Mouse (Mus musculus) frontal cortex, postnatal 14 days (tissue): ENCODE measurements around the gene Olfr1419.
"Not testable (repeated sequence)": the region's sequence is repeated elsewhere in the genome, so short reads cannot be mapped to it uniquely, and the experiment has no call there.

Experiments used
- DNase-seq, 2 experiments: peaks; one replicate each; pipeline ENCODE4 v3.0.0; 2022; ENCODE audit warnings: low spot score in 2 of 2

Olfr1419 gene

DNA sequence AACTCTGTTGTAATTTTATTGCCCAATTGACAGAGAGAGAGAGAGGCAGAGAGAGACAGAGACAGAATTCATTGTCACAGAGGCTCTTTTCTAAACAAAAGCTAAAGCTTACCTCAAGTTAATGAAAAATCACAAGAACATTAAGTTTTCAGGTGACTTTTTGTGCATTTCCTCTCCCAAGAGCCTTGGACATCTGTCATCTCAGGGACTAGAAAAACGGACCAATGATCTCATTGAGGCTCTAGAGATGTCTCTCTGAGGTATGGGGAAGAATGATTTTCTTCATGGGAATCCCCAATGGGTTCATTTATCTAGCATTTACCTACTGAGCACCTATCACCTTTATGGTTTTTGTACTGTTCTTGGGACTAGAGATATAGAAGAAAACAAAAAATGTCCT is at the start of gene Olfr1419:
Gene Olfr1419, minus strand, starts transcription at position 101 of the 400 bp plus-strand sequence.
- no peak for DNase-seq

DNA sequence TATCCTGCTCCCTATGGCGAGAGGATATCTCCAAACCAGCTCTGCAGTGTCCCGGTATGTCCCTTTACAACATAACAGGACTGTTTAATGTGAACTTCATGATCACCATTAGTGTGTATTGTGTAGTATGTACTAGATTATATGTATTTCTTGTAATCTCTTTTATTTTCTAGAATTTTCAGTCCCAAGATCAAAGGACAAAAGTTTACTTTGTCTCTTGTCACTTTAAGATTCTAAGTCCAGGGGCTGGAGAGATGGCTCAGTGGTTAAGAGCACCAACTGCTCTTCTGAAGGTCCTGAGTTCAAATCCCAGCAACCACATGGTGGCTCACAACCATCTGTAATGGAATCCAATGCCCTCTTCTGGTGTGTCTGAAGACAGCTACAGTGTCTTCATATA is 47.6 kb upstream of the Olfr1419 start:
- not testable (repeated sequence) for DNase-seq

DNA sequence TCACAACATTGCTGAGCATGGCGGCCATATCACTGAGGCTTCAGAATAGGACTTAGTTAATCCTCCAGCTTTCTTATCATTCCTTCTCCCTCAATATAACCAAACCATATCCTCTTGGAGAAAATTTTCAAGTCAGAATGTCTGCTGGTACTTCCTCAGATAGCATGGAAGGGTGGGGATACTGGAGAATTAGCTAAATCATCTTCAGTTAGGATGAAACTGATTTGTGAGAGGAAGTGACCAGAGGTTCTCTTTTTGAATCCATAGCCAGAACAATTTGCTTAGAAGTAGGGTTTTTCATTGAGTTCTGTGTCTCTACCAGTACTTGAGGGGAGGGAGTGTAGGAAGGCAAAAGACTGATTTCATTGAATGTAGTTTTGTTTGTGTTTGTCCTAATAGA is 47.2 kb upstream of the Olfr1419 start:
- DNase-seq = no peak

DNA sequence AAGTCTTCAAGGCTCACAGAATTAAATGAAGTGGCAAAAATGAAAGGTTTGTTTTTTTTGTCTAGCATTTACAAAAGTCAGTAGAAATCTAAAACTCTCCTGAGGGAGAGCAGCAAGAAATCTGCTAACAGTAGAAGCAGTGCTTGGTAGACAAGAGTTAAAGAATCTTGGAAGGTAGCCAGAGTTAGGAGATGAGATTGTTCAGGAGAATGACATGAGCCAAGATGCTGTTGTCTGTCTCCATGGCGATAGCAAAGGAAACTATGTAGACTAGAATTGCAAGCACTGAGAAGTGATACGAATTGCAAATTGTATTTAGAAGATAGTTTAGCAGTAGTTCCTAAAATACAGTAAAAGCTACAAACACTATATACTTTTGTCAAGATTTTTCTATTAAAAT is 40.9 kb upstream of the Olfr1419 start:
- no peak for DNase-seq

DNA sequence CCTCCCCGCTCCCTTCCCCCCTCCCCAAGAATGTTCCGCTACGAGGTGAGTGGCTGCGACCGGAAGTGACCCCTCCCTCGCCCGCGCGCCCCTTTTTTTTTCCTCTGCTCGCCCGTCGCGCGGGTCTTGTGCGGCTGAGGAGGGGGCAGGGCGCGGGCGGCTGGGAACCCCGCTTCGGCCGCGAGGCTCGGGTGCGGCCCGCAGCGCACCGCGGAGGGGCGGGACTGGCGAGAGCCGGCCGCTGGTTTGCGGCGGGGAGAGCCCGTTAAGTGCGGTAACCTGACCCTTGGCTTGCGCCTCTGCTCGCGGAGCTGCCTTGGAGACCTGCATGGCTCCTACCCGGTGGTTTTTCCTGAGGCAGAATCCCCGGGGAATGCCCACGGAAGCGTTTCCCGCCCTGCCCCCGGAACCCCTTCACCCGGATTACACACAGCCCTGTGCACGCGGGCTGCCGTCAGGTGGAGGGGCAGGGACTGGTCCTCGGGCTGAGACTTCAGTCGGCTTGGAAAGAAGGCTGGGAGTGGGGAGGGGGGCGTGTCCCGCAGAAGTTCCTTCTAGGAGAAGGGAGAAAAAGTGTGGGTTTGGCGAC is 37.7 kb upstream of the Olfr1419 start:
- peak; percentile 17 to 29 for DNase-seq

DNA sequence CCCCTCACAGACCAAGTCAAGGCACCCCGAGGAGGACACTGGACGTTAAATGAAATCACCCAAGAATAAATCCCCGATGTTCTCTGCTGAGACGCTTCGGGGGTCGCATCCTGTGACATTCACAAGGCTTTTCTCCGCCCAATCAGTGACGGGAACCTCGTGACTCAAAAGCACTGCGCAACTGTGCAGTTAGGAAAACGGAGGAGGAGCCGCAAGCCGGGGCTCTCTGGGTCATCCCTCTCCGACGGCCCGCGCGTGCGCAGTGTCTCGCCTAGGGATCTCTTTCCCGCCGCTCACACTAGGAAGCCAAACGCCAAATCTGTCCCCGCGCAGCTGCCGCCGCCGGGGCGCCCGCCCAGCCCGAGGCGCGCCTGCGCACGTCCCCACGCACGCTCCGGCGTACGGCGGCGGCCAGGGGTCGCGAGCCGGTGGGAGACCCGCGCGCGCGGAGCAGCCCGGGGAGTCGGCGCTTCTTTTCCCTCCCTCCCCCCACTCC is 37.2 kb upstream of the Olfr1419 start, which contains the start of gene Patl1:
Gene Patl1, plus strand, starts transcription at position 363 of the 496 bp plus-strand sequence.
- peak; percentile 98 for DNase-seq

DNA sequence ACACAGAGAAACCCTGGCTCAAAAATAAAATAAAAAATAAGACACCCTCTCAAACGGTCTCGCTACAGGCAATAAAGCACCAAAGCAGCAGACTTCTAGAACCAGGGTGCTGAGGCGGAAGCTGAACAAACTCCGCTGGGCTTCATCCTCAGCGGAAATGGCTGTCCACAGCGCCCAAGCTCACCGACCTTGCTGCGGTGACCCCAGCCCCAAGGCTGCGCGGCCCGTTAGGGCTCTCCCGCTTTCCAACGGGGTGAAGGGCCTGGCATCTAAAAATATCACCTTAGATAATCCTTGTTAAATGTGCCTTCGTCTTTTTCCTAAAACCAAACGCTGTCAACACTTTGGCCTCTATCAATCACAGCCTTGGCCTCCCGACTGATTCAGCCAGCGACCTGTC is 36.7 kb upstream of the Olfr1419 start:
- DNase-seq = peak in 1 of 2 experiments; percentile 16

DNA sequence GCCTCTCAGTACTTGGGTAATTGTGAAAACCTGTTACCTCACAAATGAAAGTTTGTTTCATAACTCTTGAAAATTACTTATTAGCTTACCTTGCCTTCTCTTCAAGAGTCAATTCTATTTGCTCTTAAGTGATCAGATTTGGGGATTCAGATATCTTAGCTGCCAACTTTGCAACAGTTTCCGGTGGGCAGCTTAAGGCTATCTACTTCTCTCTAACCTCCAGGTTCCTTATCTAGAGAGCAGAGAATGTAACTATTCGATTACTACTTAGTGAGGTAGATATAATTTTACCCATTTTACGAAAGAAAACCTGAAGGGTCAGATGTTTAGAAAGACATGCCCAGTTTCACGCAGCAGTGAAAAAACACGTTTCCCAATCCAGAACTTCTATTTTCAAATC is 36.1 kb upstream of the Olfr1419 start:
- no peak for DNase-seq

DNA sequence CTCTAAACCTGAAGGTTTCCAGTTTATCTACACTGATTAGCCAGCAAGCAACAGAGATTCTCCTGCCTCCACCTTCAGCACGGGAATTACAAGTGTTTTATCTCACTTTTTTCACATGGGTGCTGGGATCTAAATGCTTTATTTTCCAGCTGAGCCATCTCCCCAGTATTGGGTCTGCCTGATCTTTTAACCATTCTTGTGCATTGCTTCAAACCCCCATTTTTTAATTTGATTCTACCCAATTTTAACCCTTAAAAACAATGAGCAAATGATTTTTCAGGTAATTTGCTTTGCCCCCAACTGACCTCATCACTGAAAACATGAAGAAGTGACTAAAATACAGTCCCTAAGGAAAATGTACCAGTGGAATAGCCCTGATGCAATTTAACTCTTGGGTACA is 11.4 kb upstream of the Olfr1419 start, which contains the start of gene Olfr1420:
Gene Olfr1420, plus strand, starts transcription at position 301 of the 400 bp plus-strand sequence.
- DNase-seq = no peak

DNA sequence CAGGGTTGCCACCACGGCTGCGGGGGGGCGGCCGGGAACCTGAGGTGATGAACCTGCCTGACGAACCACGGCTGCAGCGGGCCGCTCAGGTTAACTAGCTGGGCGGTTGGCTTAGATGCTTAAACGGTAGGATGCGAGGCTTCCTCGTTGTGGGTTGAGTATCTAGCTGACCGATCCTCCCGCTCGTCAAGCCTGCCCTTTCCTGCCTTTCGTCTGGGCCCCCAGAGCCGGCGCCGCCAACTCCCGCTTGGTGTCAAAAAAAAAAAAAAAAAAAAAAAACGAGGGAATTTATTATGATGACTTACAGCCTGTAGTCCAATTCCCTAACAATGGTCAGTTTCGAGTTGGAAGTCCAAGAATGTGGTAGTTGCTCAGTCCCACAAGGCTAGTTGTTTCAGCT is 3.5 kb upstream of the Olfr1419 start:
- not testable (repeated sequence) for DNase-seq

DNA sequence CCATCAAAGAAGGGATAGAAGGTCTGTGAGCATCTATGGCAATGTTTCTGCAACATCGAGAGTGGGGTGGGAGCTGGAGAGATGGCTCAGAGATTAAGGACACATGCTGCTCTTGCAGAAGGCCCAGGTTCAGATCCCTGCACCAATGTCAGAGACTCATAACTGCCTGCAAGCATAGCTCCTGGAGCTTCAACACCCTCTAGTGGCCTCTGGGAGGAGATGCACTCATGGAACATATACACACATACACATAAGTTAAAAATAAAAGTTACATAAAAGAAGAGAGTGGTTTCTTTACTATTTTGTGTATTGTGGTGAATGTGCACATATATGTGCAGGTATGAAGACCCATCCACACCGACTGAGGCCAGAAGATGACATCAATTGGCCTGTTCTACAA is 7.1 kb downstream of the Olfr1419 start:
- DNase-seq = no peak

DNA sequence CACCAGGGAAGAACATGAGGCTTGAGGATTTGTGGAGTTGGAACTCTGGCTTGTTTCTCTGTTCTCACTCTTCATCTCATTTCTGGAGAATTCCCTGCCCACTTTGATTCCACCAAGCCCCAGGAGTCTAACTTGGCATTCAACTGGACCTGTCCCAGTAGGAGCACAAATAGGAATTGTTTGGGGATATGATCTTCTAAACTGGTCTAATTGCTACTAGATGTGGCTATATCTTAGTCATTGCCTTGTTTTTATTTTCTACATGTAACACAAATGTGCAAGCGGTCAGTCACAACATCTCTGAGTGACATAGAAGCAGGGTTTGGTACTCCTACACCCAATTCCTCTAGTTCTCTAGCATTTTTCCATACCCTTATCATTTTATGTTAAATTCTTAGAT is 13.9 kb downstream of the Olfr1419 start, which contains the start of gene Olfr1418:
Gene Olfr1418, minus strand, starts transcription at position 101 of the 400 bp plus-strand sequence.
- no peak for DNase-seq

DNA sequence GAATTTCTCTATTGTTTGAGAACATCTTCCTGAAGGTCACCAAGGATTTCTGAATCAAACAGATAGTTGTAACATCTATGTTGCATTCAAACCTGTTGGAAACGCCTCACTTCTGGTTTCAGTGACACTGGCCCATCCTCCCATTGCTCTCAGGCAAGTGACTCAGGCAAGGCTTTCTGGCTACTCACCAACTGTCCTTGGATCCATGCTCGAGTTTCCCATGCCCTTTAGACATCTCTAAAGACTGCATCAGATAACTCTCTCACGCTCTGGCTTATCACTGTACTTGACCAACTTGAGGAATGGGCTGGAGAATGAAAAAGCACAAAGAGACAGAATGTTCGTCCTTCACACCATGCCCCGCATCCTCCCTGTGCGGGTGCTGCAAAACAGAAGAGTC is 18.4 kb downstream of the Olfr1419 start:
- DNase-seq = no peak

DNA sequence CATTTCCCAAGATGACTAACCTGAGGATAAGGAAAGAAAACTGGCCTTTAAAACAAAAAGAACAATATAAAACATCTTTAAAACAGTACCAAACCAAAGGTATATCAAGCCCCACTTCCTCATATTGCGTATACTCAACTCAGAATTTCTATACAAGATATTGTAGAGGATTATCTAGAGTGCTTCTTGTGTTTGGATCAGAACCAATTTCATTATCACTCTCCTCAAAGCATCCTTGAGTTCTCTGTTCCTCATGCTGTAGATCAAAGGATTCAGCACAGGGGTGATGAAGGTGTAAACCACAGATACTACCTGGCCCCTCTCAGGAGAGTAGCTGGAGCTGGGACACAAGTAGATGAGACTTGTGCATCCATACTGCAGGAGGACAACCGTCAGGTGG is 20.1 kb downstream of the Olfr1419 start:
- DNase-seq = no peak

DNA sequence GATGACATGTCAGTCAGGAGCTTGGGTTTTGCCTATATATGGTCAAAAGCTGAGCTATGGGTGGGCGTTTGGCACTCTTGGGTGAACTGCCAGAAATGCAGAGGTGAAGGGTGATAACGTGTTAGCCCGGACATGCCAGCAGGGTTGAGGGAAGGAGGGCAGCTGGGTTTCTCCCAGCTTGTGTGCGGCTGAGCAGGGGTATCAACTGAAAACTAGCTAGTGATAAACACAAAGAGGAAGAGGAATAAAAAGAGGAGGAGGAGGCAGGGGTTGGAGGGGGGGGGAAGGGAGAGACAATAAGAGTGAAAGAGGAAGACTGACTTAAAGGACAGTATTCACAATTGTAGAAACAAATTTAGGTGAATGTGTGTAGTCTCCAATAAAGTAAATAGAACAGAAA is 22.3 kb downstream of the Olfr1419 start:
- no peak for DNase-seq

DNA sequence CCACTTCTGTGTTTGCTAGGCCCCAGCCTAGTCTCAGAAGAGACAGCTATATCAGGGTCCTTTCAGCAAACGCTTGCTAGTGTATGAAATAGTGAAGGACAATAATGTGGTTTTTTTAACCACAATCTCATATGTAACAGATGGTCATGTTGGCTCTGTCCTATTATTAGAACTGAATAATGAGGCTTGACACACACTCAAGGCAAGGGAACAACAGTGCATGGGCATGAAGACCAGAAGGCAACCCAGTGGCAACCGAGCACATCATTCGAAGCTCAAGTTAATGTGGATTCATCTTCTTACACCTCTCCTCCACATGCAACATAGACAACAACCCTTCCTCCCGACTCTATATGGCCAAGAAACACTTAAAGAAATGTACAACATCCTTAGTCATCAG is 28.6 kb downstream of the Olfr1419 start:
- DNase-seq = no peak

DNA sequence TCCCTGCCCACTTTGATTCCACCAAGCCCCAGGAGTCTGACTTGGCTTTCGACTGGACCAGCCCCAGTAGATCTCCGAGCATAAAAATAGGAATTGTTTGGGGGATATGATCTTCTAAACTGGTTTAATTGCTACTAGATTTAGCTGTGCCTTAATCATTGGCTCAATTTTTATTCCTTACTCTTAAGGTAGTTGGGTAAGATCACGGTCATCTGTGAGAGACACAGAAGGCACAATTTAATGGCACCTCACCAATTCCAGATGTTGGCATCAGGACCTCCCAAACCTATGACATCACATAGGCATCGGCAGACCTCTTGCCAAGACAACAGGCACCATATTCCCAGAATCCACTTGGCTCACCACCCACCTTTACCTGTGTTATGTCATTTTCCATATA is 35.8 kb downstream of the Olfr1419 start, which contains the start of gene Olfr1417:
Gene Olfr1417, minus strand, starts transcription at position 101 of the 400 bp plus-strand sequence.
- DNase-seq = no peak

DNA sequence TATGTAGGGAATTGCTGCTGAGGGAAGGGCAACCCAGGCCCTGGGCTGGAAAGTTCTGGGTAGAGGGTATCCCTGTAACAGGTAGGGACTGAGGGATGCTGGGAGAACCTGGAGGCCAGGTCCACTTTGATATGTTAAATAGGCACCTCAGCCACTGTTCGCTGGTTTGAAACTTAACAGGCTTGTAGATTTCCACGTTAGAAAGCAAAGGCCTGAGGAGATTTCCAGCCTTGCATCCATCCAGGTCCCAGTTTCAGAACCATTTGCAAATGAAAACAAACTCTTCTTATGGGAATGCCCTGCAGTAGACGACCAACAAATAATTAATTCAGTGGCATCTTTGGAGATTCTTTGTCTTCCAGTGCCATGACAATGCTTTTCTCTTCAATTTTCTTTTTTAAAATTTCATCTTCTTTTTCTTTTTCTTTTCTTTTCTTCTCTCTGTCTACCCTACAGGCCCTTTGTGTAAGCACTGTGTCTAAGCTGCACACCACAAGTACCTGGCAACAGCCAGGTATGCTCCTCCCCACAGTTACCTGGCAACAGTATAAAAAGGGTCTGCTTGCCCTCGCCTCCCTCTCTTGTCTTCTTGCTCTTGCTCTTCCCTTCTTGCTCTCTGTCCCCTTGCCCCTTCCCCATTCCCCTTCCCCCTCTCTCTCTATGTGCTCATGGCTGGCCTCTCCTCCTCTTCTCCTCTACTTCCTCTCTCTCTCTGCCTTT is 51.4 kb downstream of the Olfr1419 start:
- no peak for DNase-seq

DNA sequence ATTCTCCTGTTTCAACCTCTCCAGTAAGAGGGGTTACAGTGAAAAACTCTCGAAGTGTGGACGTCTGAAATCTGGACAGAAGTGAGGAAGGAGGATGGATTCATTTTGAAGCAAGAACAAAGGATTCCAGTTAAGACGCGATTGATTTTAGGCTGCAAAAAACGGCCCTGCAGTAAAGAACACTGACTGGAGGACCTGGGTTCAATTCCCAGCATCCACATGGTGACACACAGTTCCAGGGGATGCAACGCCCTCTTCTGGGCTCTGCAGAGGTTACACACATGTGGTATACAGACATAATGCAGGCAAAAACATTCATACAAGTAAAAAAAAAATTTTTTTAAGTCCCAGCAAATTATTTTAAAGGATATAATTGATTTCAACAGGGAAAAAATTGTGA is 54.7 kb downstream of the Olfr1419 start:
- no peak for DNase-seq

DNA sequence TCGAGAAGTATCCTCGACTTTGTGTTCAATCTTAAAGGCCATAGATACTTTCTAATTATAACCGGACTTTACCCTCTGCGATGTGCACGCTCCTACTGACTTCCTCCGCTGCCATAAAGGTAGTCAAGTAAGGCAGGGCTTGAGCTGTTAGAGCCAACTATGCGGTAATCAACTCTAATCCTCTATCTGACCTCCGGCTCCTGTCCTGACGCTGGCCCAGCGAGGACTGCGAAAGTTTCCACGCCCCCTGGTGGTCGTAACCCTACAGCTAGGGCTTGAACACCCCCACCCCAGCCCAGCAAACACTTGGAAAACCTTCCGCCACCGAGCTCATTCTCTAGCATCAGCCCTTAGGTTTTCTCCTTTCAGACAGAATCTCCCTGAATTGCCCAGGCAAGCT is 55.1 kb downstream of the Olfr1419 start:
- peak; percentile 16 to 57 for DNase-seq

DNA sequence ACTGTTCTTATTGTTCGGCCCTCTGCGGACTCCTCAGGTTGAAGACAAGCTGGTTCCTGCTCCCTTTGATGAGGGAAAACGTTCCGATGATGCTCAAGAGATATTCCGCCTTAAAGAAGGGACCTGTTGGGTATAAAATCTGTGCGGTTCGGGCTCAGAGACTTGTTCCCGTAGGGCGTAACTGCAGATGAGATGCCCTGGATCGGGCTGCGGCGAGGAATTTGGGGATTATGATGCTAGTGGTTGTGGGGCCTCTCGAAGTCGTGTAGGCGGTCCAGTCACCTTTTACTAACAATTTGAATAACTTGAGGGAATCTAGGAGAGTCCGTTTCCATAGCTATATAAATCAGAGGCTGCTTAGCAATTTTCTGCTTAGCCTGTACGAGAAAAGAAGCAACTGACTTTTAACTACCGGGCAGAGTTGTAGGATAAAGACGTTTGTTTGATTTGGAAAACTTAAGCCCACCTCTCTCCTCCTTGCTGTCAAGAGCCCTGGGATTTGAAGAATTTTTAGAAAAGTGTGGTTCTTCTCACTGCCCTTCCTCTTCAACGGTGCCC is 55.7 kb downstream of the Olfr1419 start, which contains the start of gene Stx3:
Gene Stx3, minus strand, starts transcription at position 261 of the 558 bp plus-strand sequence.
- DNase-seq = peak in 1 of 2 experiments; percentile 5
